ENCODE assay signal across 16 mouse cellular contexts in the genomic region with DNA sequence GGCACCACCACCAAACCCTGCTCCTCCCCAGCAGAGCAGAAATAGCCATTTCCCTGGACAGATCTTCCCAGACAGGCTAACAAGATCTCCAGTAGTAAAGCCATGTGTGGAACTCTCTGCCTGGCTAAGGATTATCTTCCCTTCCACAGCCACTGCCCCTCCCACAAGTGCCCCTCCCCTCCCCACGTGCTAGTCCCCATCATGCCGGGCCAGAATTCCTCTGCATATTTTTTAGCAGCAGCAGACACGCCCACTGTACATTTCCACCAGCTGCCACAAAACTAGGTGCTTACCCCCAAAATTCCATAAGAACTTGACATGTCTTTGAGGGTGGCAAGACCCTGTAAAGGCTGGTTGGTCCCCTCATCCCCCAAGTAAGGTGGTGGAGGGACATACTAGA.
"Had no signal": no experiment of that assay in that cellular context is flagged by ENCODE, and none has a peak within 500 bp of the region (broad histone marks: within the 10 kb centered on the region; RNA-seq: fewer than 3 reads in every experiment).

No protein-coding gene starts in this region.

- H3K27me3 ChIP-seq: liver, embryonic 15.5 days; megakaryocyte, embryonic 14.5 days; midbrain, embryonic 12.5 days; neural tube, embryonic 12.5 days; stomach, embryonic 15.5 days had no signal

- H3K27ac ChIP-seq: liver, embryonic 15.5 days; macrophage; midbrain, embryonic 12.5 days; neural tube, embryonic 12.5 days; stomach, embryonic 15.5 days; stomach, postnatal 0 days had no signal

- H3K36me3 ChIP-seq: liver, embryonic 15.5 days; stomach, embryonic 15.5 days had no signal

- H3K4me2 ChIP-seq: liver, embryonic 15.5 days; lung, embryonic 14.5 days; midbrain, embryonic 12.5 days; neural tube, embryonic 12.5 days; stomach, embryonic 15.5 days had no signal

- H3K4me3 ChIP-seq: liver, embryonic 15.5 days; megakaryocyte, embryonic 14.5 days; midbrain, embryonic 12.5 days; neural tube, embryonic 12.5 days; stomach, embryonic 15.5 days had no signal

- DNase-seq: lung, adult 18-20 months; lung, embryonic 14.5 days; lung, postnatal 14 days; lung, postnatal 36 days; midbrain, embryonic 14.5 days; right cerebral cortex, postnatal 14 days; thymus, adult 2 months; thymus, postnatal 25 days; thymus, postnatal 4 days had no signal

- H3K4me1 ChIP-seq: liver, embryonic 15.5 days; megakaryocyte, embryonic 14.5 days; neural tube, embryonic 12.5 days; stomach, embryonic 15.5 days had no signal

- H3K9ac ChIP-seq: liver, embryonic 15.5 days; lung, embryonic 14.5 days; midbrain, embryonic 12.5 days; neural tube, embryonic 12.5 days; stomach, embryonic 15.5 days had no signal

- H3K9me3 ChIP-seq: liver, embryonic 15.5 days; megakaryocyte, embryonic 14.5 days; midbrain, embryonic 12.5 days; neural tube, embryonic 12.5 days; stomach, embryonic 15.5 days had no signal
